Mouse (Mus musculus) heart, embryonic 14.5 days (tissue): ENCODE measurements at regions not wholly inside any gene's neighbourhood (a gene's known extent, or its start where the extent isn't known, plus 50 kb on each side); places are given as distances from the start of the nearest gene placed in this dataset.

Experiments used
- ATAC-seq: fragments of 200-750 bp; cut with Nextera tagmentation; 2 replicates; pipeline ENCODE4 v1.8.0; 2017; ENCODE audit warnings: low read depth, moderate TSS enrichment; ENCODE audit not compliant: insufficient number of reproducible peaks, insufficient read depth, low FRiP score
- H3K27ac ChIP-seq, 2 experiments: fragments of 200-500 bp in 1 of 2; fragments of 300-500 bp in 1 of 2; sonication (generic) in 1 of 2; replicated peaks in 1 of 2; 2 replicates each; pipeline ENCODE4 v1.5.1; 2012 to 2014; ENCODE audit warnings: low read depth in 2 of 2, low read length in 2 of 2, control low read depth in 1 of 2, mild to moderate bottlenecking in 1 of 2, mixed read lengths in 1 of 2; ENCODE audit not compliant: control insufficient read depth in 1 of 2, insufficient read depth in 1 of 2
- H3K27me3 ChIP-seq: fragments of 300-500 bp; sonication (generic); 2 replicates; pipeline ENCODE4 v1.6.1; 2014; ENCODE audit warnings: mild to moderate bottlenecking, low read length, control low read depth; ENCODE audit not compliant: control insufficient read depth, insufficient read depth
- H3K36me3 ChIP-seq: fragments of 300-500 bp; sonication (generic); 2 replicates; pipeline ENCODE4 v1.6.1; 2014; ENCODE audit warnings: mild to moderate bottlenecking, control low read depth, low read length, mixed read lengths; ENCODE audit not compliant: control insufficient read depth, insufficient read depth
- H3K4me1 ChIP-seq, 2 experiments: fragments of 200-500 bp in 1 of 2; fragments of 300-500 bp in 1 of 2; sonication (generic) in 1 of 2; 2 replicates each; pipeline ENCODE4 v1.6.1; 2012 to 2014; ENCODE audit warnings: low read length in 2 of 2, control low read depth in 1 of 2, mixed read lengths in 1 of 2; ENCODE audit not compliant: control insufficient read depth in 2 of 2, insufficient read depth in 2 of 2
- H3K4me2 ChIP-seq: fragments of 300-500 bp; sonication (generic); 2 replicates; pipeline ENCODE4 v1.6.1; 2014; ENCODE audit warnings: mild to moderate bottlenecking, low read length
- H3K4me3 ChIP-seq, 2 experiments: fragments of 200-500 bp in 1 of 2; fragments of 300-500 bp in 1 of 2; sonication (generic) in 1 of 2; 2 replicates each; pipeline ENCODE4 v1.5.1; 2012 to 2014; ENCODE audit warnings: low read length in 2 of 2, mild to moderate bottlenecking in 2 of 2, control low read depth in 1 of 2, low read depth in 1 of 2, moderate library complexity in 1 of 2; ENCODE audit not compliant: control insufficient read depth in 1 of 2, insufficient read depth in 1 of 2
- H3K9ac ChIP-seq: fragments of 300-500 bp; sonication (generic); 2 replicates; pipeline ENCODE4 v1.6.1; 2014; ENCODE audit warnings: mild to moderate bottlenecking, low read length
- H3K9me3 ChIP-seq: fragments of 300-500 bp; sonication (generic); 2 replicates; pipeline ENCODE4 v1.6.1; 2016; ENCODE audit warnings: low read length, control low read depth; ENCODE audit not compliant: control insufficient read depth
- WGBS: fragments of 180-500 bp; shearing (Covaris S2); extraction: QIAGEN DNeasy Blood & Tissue Kit; methylation state at CpG from one replicate; pipeline ENCODE4 v1.1.7; 2014; 5-methylcytosine and 5-hydroxymethylcytosine counted together

- H3K4me2 ChIP-seq = no peak overlapping the region
- H3K4me1 ChIP-seq = peaks cover 0 to 4% of the 10 kb centered on the region in 2 experiments; a peak in 2 of 4 replicates
- no peak overlapping the region for H3K9ac ChIP-seq
- H3K27me3 ChIP-seq = peaks cover 12% of the 10 kb centered on the region
- no peak overlapping the region for H3K27ac ChIP-seq
- 80% methylated on average over 8 of the region's 8 CpGs for WGBS
- H3K9me3 ChIP-seq = no peaks in the 10 kb centered on the region
- ATAC-seq = no peak
- H3K36me3 ChIP-seq = no peaks in the 10 kb centered on the region
- no peak overlapping the region for H3K4me3 ChIP-seq
Measured at GRCm38 (mm10) chr17:85881636-85882170, 193.6 kb upstream of the Six2 start.

GRCm38 (mm10) chr17:85881046-85881445 lies 193.0 kb upstream of the Six2 start:
- Histone ChIP-seq H3K27me3 (peaks cover 12% of the 10 kb centered on the region), H3K9me3 (no peaks in the 10 kb centered on the region), H3K27ac (no peak overlapping the region), H3K4me2 (no peak overlapping the region), H3K9ac (no peak overlapping the region), H3K4me3 (no peak overlapping the region), H3K36me3 (no peaks in the 10 kb centered on the region), H3K4me1 (peaks cover 0 to 4% of the 10 kb centered on the region in 2 experiments; a peak in 2 of 4 replicates)
- no peak for ATAC-seq
- 57% methylated on average over 5 of the region's 5 CpGs for WGBS

GRCm38 (mm10) chr17:85877426-85877825 lies 189.4 kb upstream of the Six2 start:
- H3K27ac ChIP-seq = no peak overlapping the region

GRCm38 (mm10) chr17:85876853-85877252 lies 188.8 kb upstream of the Six2 start:
- Histone ChIP-seq H3K4me3 (no peak overlapping the region), H3K9me3 (no peaks in the 10 kb centered on the region), H3K9ac (no peak overlapping the region), H3K27me3 (peaks cover 40% of the 10 kb centered on the region), H3K27ac (0 out of 4 replicates have a peak overlapping the region, but pooled peaks of 1 of the 2 experiments have one; percentile 45), H3K36me3 (no peaks in the 10 kb centered on the region), H3K4me1 (peaks cover 2 to 4% of the 10 kb centered on the region in 2 experiments; a peak in 3 of 4 replicates), H3K4me2 (no peak overlapping the region)
- ATAC-seq = no peak
- WGBS = 54% methylated on average over 10 of the region's 10 CpGs

More at GRCm38 (mm10) chr17:85877426-85877825, 189.4 kb upstream of the Six2 start:
- H3K27me3 ChIP-seq = peaks cover 35% of the 10 kb centered on the region
- H3K9me3 ChIP-seq = no peaks in the 10 kb centered on the region
- 29% methylated on average over 3 of the region's 3 CpGs for whole genome bisulfite sequencing
- no peak overlapping the region for H3K4me3 ChIP-seq
- ATAC-seq = no peak
- H3K4me2 ChIP-seq = no peak overlapping the region
- H3K4me1 ChIP-seq = peaks cover 2 to 4% of the 10 kb centered on the region in 2 experiments; a peak in 3 of 4 replicates
- no peaks in the 10 kb centered on the region for H3K36me3 ChIP-seq
- H3K9ac ChIP-seq = no peak overlapping the region

- peaks cover 36% of the 10 kb centered on the region for H3K27me3 ChIP-seq
- H3K4me3 ChIP-seq = no peak overlapping the region
- H3K27ac ChIP-seq = no peak overlapping the region
- H3K36me3 ChIP-seq = no peaks in the 10 kb centered on the region
- H3K4me2 ChIP-seq = no peak overlapping the region
- no peak overlapping the region for H3K9ac ChIP-seq
- 12% methylated on average over 13 of the region's 13 CpGs for WGBS
- H3K4me1 ChIP-seq = peaks cover 3 to 6% of the 10 kb centered on the region in 2 experiments; a peak in 3 of 4 replicates
- H3K9me3 ChIP-seq = no peaks in the 10 kb centered on the region
- no peak for ATAC-seq
Measured at GRCm38 (mm10) chr17:85873853-85874586, 185.9 kb upstream of the Six2 start.

- ATAC-seq = no peak
- H3K27ac ChIP-seq = no peak overlapping the region
- H3K27me3 ChIP-seq = peaks cover 36% of the 10 kb centered on the region
- H3K9ac ChIP-seq = no peak overlapping the region
- no peaks in the 10 kb centered on the region for H3K9me3 ChIP-seq
- peaks cover 2 to 6% of the 10 kb centered on the region in 2 experiments; a peak in 2 of 4 replicates for H3K4me1 ChIP-seq
- no peak overlapping the region for H3K4me3 ChIP-seq
- no peak overlapping the region for H3K4me2 ChIP-seq
- H3K36me3 ChIP-seq = no peaks in the 10 kb centered on the region
- 33% methylated on average over 6 of the region's 6 CpGs for WGBS
Measured at GRCm38 (mm10) chr17:85872903-85873413, 184.9 kb upstream of the Six2 start.

GRCm38 (mm10) chr17:85870406-85870805 lies 182.3 kb upstream of the Six2 start:
- Histone ChIP-seq H3K4me2 (no peak overlapping the region), H3K36me3 (no peaks in the 10 kb centered on the region), H3K27me3 (peaks cover 35% of the 10 kb centered on the region), H3K4me3 (no peak overlapping the region), H3K4me1 (peaks cover 2 to 6% of the 10 kb centered on the region in 2 experiments; a peak in 2 of 4 replicates), H3K27ac (no peak overlapping the region), H3K9ac (no peak overlapping the region), H3K9me3 (no peaks in the 10 kb centered on the region)
- WGBS = 65% methylated on average over 8 of the region's 8 CpGs
- ATAC-seq = no peak
